Mouse (Mus musculus) ES-E14 (cell line): ENCODE measurements around the gene Olfr149. TPM values are rescaled to one million over a fixed set of nuclear protein-coding genes. Genes with fewer than 3 reads are reported as not detected.
"Not testable (repeated sequence)": the region's sequence is repeated elsewhere in the genome, so short reads cannot be mapped to it uniquely, and the experiment has no call there.

ENCODE experiments used
- DNase-seq: peaks from one replicate; pipeline ENCODE4 v3.0.0-alpha.2; 2013; ENCODE audit warnings: low read depth, low spot score
- H3K27ac ChIP-seq: 2 replicates; pipeline ENCODE4 v1.5.1; 2012; ENCODE audit warnings: low read depth, mild to moderate bottlenecking, low read length, moderate library complexity, mixed read lengths; ENCODE audit not compliant: poor library complexity, insufficient read depth, severe bottlenecking
- H3K36me3 ChIP-seq: 2 replicates; pipeline ENCODE4 v1.6.1; 2012; ENCODE audit warnings: mild to moderate bottlenecking, low read length, moderate library complexity, mixed read lengths; ENCODE audit not compliant: control insufficient read depth, poor library complexity, insufficient read depth, severe bottlenecking
- H3K4me1 ChIP-seq, 2 experiments: fragments of 150-350 bp in 1 of 2; sonication (generic) in 1 of 2; 2 replicates each; pipeline ENCODE4 v1.6.1; 2012; ENCODE audit warnings: low read length in 2 of 2, mild to moderate bottlenecking in 1 of 2, mixed read lengths in 1 of 2; ENCODE audit not compliant: control insufficient read depth in 2 of 2, insufficient read depth in 2 of 2, poor library complexity in 1 of 2
- H3K4me3 ChIP-seq, 2 experiments: fragments of 150-350 bp in 1 of 2; sonication (generic) in 1 of 2; 2 replicates each; pipeline ENCODE4 v1.5.1; 2012; ENCODE audit warnings: low read length in 2 of 2, low read depth in 1 of 2, mild to moderate bottlenecking in 1 of 2, mixed read lengths in 1 of 2; ENCODE audit not compliant: insufficient read depth in 1 of 2, poor library complexity in 1 of 2, severe bottlenecking in 1 of 2
- H3K9ac ChIP-seq: 2 replicates; pipeline ENCODE4 v1.6.1; 2012; ENCODE audit warnings: low read depth, mild to moderate bottlenecking, low read length, mixed read lengths; ENCODE audit not compliant: poor library complexity, insufficient read depth, severe bottlenecking
- H3K9me3 ChIP-seq: fragments of 150-350 bp; sonication (generic); 2 replicates; pipeline ENCODE4 v1.6.1; 2012; ENCODE audit warnings: low read depth, mild to moderate bottlenecking, low read length; ENCODE audit not compliant: control insufficient read depth, insufficient read depth
- CHD2 ChIP-seq: IDR thresholded peaks from 2 replicates; pipeline ENCODE4 v1.6.1; 2014; ENCODE audit warnings: mild to moderate bottlenecking, low read depth, low read length, inconsistent platforms
- HCFC1 ChIP-seq: IDR thresholded peaks from 2 replicates; pipeline ENCODE4 v1.6.1; 2012; ENCODE audit warnings: low read length, inconsistent platforms, borderline replicate concordance; ENCODE audit not compliant: insufficient read depth
- MAFK ChIP-seq: IDR thresholded peaks from 2 replicates; pipeline ENCODE4 v1.6.1; 2014; ENCODE audit warnings: mild to moderate bottlenecking, low read depth, low read length, inconsistent platforms; ENCODE audit not compliant: insufficient read depth
- ZC3H11A ChIP-seq: IDR thresholded peaks from 2 replicates; pipeline ENCODE4 v1.6.1; 2012; ENCODE audit warnings: low read depth, mild to moderate bottlenecking, inconsistent platforms, low read length, borderline replicate concordance
- ZNF384 ChIP-seq: IDR thresholded peaks from 2 replicates; pipeline ENCODE4 v1.6.1; 2012; ENCODE audit warnings: low read depth, low read length, inconsistent platforms
- in situ Hi-C, 2 experiments: fragments of 600-800 bp; cut with MboI; formaldehyde crosslinking; loops; one replicate each; pipeline ENCODE4 v1.15.1; 2025; ENCODE audit warnings: low sequenced_read_pairs in 2 of 2, inconsistent platforms in 1 of 2; ENCODE audit not compliant: unreplicated experiment in 2 of 2
- total RNA-seq: library from RNA; depleted of rRNA; stranded (reverse); fragments of 300-350 nt; gene quantifications from 2 replicates; pipeline ENCODE4 v1.2.3, GENCODE M21; 2012

Gene Olfr149
- total RNA-seq, 1 experiment, result not detected

- no peak for DNase-seq
- no peak within 1 kb of the TSS for H3K4me3 ChIP-seq
- H3K9me3 ChIP-seq, result no peaks in the 10 kb centered on the region
- H3K9ac ChIP-seq, result no peak within 1 kb of the TSS
- no peaks in the 10 kb centered on the region for H3K36me3 ChIP-seq
- in situ Hi-C loops, result no loop called here
- no peaks in the 10 kb centered on the region for H3K4me1 ChIP-seq
- no peak for TF ChIP-seq ZNF384
- no peak for TF ChIP-seq HCFC1
- no peak for TF ChIP-seq MAFK
- no peak for TF ChIP-seq CHD2
- no peak for TF ChIP-seq ZC3H11A
- H3K27ac ChIP-seq, result no peak within 1 kb of the TSS
Measured at GRCm38 (mm10) chr9:39711053-39711452, 4.1 kb upstream of the Olfr149 start, which contains the start of gene Olfr965. TSS of gene Olfr965 (plus strand) at chr9:39711353.

- in situ Hi-C loops, result no loop called here
Measured at GRCm38 (mm10) chr9:39708958-39709357, 2.0 kb upstream of the Olfr149 start.

GRCm38 (mm10) chr9:39701123-39701522 is 5.8 kb downstream of the Olfr149 start:
- H3K9ac ChIP-seq, DNase-seq, H3K36me3 ChIP-seq, H3K9me3 ChIP-seq, H3K4me1 ChIP-seq, H3K4me3 ChIP-seq, in situ Hi-C loops, H3K27ac ChIP-seq: not testable (repeated sequence)

More at GRCm38 (mm10) chr9:39708958-39709357, 2.0 kb upstream of the Olfr149 start:
- no peak overlapping the region for H3K4me3 ChIP-seq
- TF ChIP-seq CHD2 (no peak), HCFC1 (no peak), ZNF384 (no peak), MAFK (no peak), ZC3H11A (no peak)
- no peak overlapping the region for H3K27ac ChIP-seq
- no peaks in the 10 kb centered on the region for H3K36me3 ChIP-seq
- H3K9me3 ChIP-seq, result no peaks in the 10 kb centered on the region
- H3K9ac ChIP-seq, result no peak overlapping the region
- no peaks in the 10 kb centered on the region for H3K4me1 ChIP-seq
- no peak for DNase-seq

- no peak overlapping the region for H3K27ac ChIP-seq
- TF ChIP-seq MAFK, result no peak
- no peak for TF ChIP-seq HCFC1
- TF ChIP-seq CHD2, result no peak
- TF ChIP-seq ZNF384, result no peak
- no peak for TF ChIP-seq ZC3H11A
- H3K36me3 ChIP-seq, result no peaks in the 10 kb centered on the region
- H3K4me1 ChIP-seq, result no peaks in the 10 kb centered on the region
- no peak for DNase-seq
- in situ Hi-C loops, result no loop called here
- no peak overlapping the region for H3K4me3 ChIP-seq
- H3K9ac ChIP-seq, result no peak overlapping the region
- H3K9me3 ChIP-seq, result no peaks in the 10 kb centered on the region
Measured at GRCm38 (mm10) chr9:39679280-39679679, 27.6 kb downstream of the Olfr149 start.

GRCm38 (mm10) chr9:39678557-39678956 is 28.4 kb downstream of the Olfr149 start:
- TF ChIP-seq HCFC1 (no peak), MAFK (no peak), ZC3H11A (no peak), ZNF384 (no peak), CHD2 (no peak)
- no peak for DNase-seq
- H3K4me1 ChIP-seq, result no peaks in the 10 kb centered on the region
- no peak overlapping the region for H3K27ac ChIP-seq
- in situ Hi-C loops, result no loop called here
- no peaks in the 10 kb centered on the region for H3K9me3 ChIP-seq
- H3K36me3 ChIP-seq, result no peaks in the 10 kb centered on the region
- H3K9ac ChIP-seq, result no peak overlapping the region
- no peak overlapping the region for H3K4me3 ChIP-seq
